Mouse (Mus musculus): ENCODE data around the gene Lrrc8c.

Lrrc8c gene

DNA sequence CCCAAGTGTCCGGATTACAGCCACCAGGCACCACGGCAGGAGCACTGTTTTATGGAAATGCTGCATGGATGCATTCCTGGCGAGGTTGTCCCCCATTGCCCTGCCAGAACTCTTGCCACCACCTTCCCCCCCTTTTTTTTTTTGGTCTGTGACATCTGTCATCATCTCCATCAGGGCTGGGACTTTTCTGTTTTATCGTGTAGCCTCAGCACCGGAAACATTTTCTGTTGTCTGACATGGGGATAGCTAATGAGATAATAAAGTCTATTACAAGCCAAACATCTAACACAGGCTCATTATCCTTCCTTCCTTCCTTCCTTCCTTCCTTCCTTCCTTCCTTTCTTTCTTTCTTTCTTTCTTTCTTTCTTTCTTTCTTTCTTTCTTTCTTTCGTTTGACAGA, 119.7 kb downstream of the Lrrc8c start:
- no peak for DNase-seq (ENCODE audit: low spot score)

GRCm38 (mm10) chr5:105639363-105639762, 120.2 kb downstream of the Lrrc8c start:
- DNase-seq (ENCODE audit: low spot score), result no peak

DNA sequence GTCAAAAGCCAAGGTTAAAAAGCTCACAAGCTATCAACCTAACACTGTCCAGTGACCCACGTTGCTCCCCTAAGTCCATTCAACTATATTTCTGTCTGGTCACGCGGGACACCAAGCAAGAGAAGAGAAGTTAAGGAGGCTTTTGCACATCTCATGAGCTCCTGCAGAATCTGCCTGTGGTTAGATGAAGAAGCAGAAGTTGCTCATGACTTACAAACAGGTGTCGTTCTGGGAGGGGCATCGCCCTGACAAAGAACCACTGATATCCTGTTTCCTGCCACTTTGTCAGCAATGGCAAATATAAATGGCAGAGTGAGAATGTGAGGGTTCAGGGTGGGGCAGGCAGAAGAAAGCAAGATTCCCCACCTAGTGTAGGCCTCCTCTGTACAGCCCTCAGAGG, 123.3 kb downstream of the Lrrc8c start:
- DNase-seq (ENCODE audit: low spot score), result peak; percentile 60

GRCm38 (mm10) chr5:105643276-105643675, 124.1 kb downstream of the Lrrc8c start:
- DNase-seq (ENCODE audit: low spot score), result no peak

DNA sequence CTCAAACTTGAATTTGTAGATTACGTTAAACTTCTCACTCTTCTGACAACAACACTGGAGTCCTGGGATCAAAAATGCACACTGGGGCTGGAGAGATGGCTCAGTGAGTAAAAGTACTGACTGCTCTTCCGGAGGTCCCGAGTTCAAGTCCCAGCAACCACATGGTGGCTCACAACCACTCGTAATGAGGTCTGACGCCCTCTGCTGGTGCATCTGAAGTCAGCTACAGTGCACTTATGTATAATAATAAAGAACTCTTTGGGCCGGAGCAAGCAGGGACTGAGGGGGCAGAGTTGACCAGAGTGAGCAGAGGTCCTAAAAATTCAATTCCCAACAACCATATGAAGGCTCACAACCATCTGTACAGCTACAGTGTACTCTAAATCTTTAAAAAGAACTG, 125.0 kb downstream of the Lrrc8c start:
- no peak for DNase-seq (ENCODE audit: low spot score)

- no peak for DNase-seq (ENCODE audit: low spot score)
These were observed 127.9 kb downstream of the Lrrc8c start for GRCm38 (mm10) chr5:105647094-105647493.

DNA sequence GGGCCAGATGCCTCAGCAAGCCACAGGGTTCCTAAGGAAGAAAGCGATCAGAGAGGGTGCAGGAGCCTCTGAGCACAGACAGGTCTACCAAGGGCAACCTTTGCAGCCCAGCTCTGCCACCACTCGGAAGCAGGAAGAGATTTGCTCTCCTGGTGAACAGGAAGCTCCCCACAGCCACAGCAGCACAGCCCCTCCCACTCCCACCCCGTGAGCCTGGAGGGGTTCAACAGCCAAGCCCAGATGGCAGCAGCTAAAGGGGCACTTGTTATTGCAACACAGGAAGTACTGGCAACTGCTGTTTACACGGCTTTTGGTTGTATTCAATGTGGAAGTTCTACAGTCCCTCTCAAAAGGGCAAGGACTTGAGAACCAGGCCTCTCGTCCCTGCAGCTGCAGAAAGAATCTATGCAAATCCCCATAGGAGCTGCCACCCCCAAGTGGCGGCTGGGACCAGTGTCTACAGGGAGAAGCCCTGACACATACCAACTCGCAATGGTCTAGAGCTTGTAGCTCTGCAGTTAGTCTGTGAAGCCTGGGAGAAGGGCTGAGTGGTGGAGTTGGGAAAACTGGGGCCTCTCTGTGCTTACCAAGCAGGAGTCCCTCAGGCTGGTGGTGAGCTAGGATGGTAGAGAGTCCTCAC, 129.6 kb downstream of the Lrrc8c start:
- DNase-seq (ENCODE audit: low spot score), result peak; percentile 88

DNA sequence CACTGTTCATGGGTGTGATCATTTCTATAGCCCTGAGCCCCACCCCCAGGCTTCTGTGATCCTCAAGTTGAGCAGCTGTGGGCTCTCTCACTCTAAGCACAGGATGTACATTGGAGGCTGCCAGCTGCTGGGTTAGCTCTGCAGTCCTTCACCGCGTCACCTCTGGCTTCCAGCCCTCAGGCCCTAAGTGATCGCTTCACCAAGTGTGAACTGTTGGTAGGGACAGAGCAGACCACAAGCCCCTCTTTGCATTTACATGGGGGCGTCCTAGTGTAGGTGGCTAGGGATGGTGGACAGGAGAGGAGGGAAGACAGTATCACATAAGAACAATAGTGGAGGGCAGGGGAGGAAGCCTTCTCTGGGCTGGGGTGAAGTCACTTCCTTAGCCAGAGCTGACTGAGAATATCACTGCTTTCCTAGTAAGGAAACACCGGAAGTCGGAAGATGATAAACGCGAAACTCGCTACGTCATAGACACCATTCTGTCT, 130.4 kb downstream of the Lrrc8c start:
- peak; percentile 74 for DNase-seq (ENCODE audit: low spot score)

GRCm38 (mm10) chr5:105650728-105651479, 131.7 kb downstream of the Lrrc8c start:
- peak; percentile 61 for DNase-seq (ENCODE audit: low spot score)

DNA sequence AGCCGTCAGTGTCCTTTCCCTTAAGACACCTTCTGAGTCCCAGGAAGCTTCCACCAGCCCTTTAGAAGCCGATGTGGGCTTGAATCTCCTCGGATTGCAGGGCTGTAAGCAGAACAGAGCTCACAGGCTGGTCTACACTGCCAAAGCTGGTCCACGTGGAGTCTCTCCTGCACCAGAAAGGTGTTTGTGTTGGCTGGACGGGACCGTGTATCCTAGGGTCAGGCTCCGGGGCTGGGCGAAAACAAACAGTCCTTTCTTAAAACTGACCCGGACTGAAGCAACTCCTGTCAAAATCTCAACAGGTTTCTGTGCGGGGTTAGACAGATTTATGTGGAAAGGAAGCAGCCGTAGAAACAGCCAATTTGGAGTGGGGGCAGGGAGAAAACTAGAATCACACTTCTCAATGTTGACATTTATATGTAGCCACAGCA, 132.4 kb downstream of the Lrrc8c start:
- no peak for DNase-seq (ENCODE audit: low spot score)

GRCm38 (mm10) chr5:105654237-105655063, 135.3 kb downstream of the Lrrc8c start:
- DNase-seq (ENCODE audit: low spot score), result peak; percentile 87

GRCm38 (mm10) chr5:105655100-105655734, 136.0 kb downstream of the Lrrc8c start:
- no peak for DNase-seq (ENCODE audit: low spot score)

- peak; percentile 44 for DNase-seq (ENCODE audit: low spot score)
These were observed 142.7 kb downstream of the Lrrc8c start for GRCm38 (mm10) chr5:105661894-105662293.

Data from lung, postnatal 25 days (tissue).